Mouse (Mus musculus): ENCODE results near the gene Cacng2. TPM values are rescaled to one million over a fixed set of nuclear protein-coding genes. Genes with fewer than 3 reads are reported as not detected.
A peak's percentile ranks its signal among the peaks of the same experiment; 100 is the strongest.
"Not testable (repeated sequence)": the region's sequence is repeated elsewhere in the genome, so short reads cannot be mapped to it uniquely, and the experiment has no call there.

Cacng2 gene
- polyA plus RNA-seq, 1 experiment from 2014 or later = not detected

DNA sequence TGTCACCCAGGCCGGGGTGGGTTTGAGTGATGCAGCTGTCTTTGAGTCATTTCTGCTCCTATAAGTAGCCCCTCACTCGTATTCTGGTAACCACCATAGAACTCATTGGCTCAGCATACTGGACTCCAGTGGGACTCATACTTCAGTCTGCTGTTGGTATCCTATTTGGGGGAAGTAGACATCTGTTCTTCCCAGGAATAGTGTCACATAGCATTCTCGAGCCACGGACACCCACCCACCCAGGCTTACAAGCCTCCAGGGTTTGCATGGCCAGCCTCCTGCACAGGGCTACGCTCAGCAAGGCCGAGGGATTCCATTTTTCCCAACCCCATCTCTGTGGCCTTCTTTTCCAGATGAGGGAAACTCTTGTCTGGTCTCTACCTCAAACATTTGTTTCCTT lies 93.3 kb downstream of the Cacng2 start:
- no peak for DNase-seq (ENCODE audit: low spot score)

DNA sequence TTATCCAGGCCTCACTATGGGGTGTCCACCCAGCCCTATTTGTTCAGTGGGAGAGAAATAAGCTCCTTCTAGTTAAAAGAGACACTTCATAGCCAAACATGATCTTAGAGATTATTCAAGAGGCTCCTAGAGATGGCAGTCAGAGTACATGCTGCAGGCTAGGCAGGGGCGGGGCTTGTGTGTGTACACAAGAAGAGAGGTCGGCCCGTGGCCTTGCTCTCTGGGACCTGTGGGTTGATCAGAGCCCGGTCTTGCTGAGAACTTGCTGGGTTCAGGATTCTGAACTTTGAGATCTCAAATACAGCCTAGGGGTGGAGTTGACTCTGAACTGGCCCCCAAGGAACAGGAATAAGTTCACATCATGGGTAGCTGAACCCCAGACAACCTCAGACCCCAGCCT lies 95.6 kb downstream of the Cacng2 start:
- DNase-seq (ENCODE audit: low spot score) = no peak

DNA sequence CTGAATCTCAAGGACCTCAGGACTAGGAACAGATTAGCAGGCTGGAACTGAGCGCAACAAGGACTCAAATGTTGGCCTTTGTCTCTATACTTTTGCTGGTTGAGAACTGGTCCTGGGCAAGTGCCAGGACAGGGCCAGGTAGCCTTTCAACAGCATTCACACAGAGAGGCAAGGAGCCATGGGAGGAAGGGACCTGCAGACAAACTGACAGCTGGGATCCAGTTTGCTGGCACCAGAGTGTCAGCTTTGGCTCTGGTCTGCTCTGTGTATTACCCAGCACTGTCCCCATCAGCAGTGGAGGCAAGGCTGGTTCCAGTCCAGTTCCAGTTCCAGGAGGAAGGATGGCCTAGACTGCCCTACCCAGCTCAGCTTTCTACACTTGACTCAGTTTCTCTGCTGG lies 105.8 kb downstream of the Cacng2 start:
- DNase-seq (ENCODE audit: low spot score) = no peak

DNA sequence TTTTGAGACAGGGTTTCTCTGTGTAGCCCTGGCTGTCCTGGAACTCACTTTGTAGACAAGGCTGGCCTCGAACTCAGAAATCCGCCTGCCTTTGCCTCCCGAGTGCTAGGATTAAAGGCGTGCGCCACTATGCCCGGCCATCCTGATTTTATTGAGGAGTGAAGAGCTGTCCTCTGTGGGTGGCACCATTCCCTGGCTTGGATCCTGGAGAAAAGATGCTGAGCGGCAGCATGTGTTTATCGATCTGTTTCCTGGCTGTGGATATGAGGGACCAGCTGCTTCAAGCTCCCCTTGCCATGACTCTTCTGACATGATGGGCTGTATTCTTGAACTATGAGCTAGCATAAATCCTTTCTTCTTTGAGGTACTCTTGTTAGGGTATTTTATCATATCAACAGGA lies 111.6 kb downstream of the Cacng2 start:
- DNase-seq (ENCODE audit: low spot score) = not testable (repeated sequence)

DNA sequence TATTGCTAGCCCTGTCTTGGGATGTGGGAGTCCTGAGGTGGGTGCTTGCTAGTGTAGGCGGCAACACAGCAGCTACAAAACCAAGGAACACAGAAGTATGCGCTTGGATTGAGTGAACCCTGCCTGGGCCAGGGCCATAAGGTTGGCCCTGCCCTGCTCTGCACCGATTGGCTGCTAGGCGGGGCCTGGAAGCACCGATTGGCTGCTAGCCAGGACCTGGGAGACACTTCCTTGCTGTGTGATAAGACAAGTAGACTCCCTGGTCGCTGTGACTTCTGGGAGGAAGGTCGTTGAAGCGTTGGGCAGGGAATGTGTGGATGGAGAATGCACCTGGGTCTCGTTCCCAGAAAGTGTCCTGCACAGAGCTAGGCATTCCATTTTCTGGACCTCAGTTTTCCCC lies 115.9 kb downstream of the Cacng2 start:
- no peak for DNase-seq (ENCODE audit: low spot score)

DNA sequence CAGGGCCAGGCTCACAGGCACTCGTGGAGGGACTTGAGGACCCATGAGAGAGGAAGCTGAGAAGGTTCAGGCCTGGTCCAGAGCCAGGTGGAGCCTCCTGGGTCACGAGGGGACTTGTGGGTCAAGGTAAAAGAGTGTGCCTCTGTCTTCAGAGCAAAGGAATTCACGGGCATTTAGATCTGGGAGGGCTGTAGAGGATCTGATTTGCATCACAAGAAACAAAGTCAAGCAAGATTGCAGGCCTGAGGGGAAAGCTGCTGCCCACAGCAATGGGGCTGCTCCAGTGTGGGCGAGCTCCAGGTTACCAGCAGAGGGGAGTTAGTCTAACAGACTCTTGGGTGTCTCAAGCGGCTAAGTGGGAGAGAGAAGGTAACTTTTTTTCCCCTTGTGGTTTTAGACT lies 118.4 kb downstream of the Cacng2 start:
- no peak for DNase-seq (ENCODE audit: low spot score)

DNA sequence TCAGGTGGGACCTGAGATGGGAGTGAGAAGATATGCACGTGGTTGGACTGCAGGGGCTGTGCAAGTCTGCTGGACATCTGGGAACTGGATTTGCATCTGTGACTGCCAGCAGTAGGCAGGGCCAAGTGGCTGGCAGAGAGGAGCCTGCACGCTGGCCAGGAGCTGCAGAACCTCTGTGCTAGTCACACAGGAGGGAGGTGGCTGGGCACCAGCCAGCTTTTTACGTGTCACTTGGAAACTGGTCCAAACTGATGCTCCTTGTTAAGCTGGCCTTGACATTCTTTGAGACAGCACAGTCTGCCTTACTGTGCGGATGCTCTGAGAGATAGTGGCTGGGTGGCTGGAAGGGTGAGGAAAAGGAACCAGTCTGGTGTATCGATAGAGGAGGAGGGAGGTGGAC lies 131.3 kb downstream of the Cacng2 start:
- no peak for DNase-seq (ENCODE audit: low spot score)

DNA sequence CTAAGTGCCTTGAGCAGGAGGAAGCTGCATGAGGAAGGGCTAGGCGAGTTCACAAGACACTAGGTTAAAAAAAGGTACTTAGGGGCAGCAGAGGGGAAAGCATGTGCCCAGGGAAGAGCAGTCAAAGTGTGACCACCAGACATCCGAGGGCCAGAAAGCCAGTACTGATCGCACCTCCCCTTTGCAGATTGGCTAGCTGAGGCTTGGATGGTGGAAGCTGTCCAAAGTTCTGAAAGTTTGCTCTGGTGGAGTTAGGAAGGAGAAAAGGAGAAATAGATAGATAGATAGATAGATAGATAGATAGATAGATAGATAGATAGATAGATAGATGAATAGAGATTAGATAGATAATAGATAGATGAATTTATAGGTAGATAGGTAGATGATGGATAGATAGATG lies 136.4 kb downstream of the Cacng2 start:
- DNase-seq (ENCODE audit: low spot score) = no peak

DNA sequence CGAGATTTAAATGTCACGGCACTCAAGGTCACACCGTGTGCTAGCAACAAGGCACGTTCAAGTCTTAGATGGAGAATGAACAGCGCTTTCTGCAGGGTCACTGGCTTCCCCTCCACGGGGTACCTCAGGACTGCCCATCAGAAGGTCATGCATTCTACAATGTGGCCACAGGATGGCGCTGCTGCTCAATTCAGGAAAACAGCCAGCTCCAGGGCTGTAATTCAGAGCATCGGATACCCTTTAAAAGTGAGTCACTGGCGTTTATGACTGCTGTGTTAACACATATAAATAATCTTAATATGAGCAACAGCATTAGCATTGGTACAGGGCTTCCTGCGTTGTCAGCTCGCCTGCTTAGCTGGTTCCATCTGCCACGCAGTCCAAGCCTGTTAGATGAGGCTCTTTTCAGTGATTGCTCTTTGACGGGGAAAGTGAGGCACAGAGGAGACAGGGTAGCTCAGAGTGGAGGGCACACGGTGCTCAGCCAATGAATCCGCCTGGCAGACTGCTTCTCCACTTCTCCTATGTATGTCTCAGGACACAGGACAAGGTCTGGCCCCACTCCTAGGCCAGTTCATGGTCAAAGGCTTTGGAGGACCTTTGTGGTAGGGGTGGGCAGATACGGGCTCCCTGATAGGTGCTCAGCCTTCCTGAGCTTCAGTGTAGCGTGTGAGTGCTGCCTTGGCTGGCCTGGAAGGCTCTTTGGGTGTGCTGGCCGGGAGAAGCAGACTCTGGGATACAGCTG lies 137.5 kb downstream of the Cacng2 start:
- DNase-seq (ENCODE audit: low spot score) = peak; percentile 49

DNA sequence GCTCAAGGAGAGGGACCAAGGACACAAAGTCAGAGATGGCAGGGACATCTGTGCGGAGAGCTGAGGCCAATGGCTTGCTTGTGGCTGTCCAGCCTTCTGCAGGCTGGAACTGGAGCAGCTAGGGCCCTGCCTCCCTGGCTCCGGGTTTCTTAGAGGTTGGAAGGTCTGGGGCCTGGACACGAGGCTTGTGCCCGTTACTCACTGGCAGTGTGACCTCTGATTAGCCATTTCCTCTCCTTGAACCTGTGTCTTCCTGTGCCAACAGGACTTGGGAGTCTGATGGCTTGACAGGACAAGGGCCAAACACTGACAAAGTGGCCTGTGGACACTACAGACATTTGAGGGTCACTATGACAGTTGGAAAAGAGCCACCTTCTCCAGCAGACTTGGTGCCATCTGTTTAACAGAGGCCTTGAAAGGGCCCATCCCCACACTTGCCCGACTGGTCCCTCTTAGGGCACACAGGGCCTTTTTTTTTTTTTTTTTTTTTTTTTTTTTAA lies 138.6 kb downstream of the Cacng2 start:
- no peak for DNase-seq (ENCODE audit: low spot score)

DNA sequence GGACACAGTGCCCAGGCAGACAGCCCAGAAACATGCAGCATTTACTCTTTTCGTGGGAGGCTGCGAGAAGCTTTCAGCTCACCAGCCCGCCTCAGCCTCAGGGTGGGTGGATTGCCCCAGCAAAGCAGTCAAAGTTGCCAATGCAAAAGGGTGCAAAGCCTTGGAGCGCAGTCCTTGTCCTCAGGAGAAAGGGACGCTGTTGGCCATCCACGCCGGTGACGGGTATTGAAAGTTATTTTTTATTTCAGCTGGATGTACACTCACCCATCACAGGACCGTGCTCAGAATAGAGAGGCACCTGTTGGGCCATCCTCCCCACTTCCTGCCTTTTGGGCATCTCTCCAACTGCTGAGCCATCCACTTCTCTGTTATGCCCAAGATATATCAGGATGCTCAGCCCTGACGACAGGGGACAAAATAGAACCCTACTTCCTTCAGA lies 140.4 kb downstream of the Cacng2 start:
- DNase-seq (ENCODE audit: low spot score) = no peak

DNA sequence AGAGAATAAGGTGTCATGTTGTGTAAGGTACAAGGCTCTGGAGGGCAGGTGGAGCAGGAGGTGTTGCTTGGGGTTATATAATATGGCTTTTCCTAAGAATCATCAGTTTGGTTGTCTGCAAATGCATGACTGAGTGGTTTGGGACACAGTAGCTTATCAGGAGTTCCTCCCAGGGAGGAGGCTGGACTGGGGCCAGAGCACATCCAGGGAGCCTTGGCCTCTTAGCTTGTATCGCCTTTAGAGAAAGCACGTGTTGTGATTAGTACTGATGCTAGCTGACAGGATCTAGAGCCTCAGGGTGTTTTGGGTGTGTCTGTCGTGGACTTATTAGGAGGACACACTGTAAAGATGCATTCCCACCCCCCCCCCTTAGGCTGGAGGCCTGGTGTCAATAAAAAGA lies 142.2 kb downstream of the Cacng2 start:
- no peak for DNase-seq (ENCODE audit: low spot score)

DNA sequence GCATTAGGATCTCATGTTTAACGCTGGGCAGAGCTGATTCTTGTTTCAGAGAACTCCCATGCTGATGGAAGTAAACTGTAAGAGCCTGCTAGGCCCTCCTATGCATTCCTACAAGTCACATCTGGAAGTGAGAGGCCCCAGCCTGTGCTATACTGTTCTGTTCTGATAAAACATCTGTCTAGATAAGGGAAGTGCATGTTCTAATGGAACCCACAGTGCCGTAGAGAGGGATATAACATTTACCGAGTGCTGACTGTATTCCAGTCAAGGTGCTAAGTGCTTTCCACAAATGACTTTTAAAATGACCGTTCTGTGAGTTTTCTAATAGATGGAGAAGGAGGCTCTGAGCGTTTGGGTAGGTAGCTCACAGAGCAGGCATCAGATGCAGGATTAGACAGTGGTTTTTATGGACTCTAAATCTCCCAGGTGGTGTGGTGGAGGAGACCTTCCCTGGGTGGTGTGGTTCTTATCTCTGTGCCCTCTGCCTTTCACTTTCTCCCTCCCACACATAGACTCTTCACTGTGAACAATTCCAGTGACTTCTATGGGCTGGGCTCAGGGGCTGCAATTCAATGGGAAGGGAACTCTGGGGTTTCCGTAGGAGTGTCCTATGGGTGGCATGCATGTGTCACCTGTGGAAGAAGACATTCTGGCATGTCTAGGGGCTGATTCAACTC lies 145.5 kb downstream of the Cacng2 start:
- DNase-seq (ENCODE audit: low spot score) = no peak

DNA sequence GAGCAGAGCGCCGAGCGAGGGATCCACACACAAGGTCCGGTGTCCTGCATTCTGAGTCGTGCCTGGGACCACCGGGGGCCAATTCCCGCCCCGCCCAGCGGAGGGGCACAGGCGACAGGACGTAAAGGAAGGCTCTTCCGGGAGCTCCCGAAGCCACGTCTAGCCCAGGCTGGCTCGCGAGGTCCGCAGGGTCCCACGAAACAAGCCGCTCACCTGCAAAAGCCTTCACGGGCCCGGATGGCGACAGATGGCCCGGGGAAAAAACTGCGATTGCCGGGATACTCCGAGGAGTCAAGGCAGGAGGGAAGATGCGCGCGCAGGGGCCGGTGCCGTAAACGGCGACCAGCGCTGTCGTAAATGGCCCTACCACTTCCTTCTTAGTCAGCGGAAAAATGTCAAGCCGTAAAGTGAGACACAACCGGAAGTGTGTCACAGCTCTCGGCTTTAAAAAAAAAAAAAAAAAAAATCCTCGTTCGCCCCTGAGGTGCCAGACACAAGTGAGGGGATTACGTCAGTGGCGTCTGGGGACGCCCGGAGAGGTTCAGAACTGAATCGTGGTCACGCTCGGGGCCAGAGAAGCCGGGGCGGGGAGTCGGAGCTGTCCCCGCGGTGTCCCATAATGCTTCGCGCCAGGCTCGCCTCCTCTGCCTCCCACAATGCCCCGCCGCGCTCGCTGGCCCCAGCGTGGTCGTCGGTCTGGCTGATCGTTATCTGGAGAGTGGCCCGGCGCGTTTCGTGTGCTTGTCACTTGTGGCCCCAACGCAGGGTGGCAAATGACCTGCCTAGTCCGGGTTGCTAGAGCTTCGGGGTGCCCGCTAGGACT lies 149.1 kb downstream of the Cacng2 start, which contains the start of gene Eif3d:
Gene Eif3d (minus strand): TSS at position 344 of the 823 bp plus-strand sequence.
- DNase-seq (ENCODE audit: low spot score) = peak; percentile 93

DNA sequence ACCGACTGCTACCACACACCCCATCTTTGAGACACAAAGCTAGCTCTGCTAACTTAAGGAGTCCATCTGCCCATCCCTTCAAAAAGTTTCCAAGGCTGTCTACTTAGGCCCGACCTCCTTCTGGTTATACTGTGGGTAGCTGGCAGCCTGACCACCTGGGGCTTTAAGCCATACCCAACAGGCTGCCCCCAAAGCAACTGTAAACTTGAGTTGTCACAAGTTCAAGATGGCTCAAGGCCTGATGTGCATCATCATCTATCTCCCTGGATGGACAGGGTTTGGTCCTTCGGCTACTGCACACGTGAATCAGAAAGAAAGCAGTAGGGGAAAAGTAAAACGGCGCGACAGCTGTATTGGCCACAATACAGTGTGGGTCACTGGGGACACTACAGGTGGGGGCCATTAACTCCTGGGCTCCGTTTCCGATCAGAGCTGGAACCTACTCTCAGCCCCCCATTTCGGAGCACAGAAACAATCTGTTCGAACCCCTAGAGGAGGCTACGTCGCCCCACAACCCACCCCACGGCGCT lies 149.8 kb downstream of the Cacng2 start:
- no peak for DNase-seq (ENCODE audit: low spot score)

DNA sequence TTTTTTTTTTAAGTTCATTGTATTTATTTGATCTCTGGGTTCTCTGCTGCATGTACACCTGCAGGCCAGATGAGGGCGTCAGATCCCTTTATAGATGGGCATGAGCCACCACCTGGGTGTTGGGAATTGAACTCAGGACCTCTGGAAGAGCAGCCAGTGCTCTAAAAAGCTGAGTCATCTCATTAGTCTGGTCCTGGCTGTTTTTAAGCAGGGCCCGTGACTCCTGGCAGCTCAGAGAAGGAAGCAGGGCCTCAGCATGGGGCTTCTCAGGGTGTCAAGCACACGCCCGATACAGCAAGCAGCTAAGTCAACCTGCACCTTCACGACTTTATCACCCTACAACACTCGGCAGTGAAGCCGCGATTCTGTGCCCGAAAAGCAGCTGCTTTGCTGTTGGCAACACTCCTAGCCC lies 154.7 kb downstream of the Cacng2 start:
- DNase-seq (ENCODE audit: low spot score) = no peak

DNA sequence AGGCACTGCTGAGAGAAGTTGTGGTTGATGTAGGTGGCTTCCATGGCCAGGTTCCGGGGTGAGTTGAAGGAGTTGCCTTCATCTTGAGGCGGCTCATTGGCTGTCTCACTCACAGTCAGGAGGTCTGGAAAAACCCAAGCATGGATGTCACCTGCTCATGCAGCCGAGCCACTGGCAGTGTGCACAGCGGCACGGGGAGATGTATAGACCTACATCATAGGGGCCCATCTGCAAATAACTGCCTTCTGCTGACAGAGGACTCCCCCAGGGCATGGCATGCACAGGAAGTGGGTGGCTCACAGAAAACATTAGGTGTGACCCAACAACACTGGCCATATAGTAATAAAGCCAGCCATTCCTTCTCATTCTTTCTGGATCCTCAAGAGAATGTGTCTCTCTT lies 157.4 kb downstream of the Cacng2 start:
- DNase-seq (ENCODE audit: low spot score) = no peak

DNA sequence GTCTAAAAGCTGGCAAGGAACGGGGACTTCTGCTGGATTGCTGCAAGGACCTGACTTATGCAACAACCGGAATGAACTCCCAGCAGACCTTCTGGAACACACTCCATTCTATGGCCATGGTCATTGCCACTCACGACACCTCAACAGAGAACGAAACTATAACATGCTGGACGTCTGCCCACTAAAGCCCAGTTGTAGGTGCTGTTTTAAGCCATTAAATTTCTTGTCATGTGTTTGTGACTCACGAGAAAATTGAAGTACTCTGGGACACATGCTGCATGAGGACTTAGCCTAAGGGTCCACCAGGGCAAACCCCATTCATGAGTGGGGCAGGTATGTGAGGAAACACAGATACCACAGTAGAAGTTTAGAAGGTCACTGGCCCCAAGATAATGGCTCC lies 159.1 kb downstream of the Cacng2 start:
- DNase-seq (ENCODE audit: low spot score) = no peak

DNA sequence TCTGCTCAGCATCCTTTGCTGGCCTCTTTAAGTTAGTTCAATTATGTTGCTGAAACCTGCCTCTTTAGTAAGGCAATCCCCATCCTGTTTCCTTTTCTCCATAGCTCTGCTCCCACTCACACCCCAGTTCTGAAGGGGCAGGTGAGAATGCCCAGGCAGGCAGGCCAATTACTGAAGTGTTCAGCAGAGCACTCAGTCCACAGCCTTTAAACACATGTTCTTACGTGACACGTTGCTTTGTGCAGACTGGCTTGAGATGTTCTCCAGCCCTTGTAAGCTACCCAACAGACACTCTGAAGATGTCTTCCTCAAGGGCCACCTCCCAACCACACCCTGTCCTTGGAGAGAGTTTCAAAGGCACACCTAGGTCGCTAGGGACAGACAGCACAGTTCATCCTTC lies 161.8 kb downstream of the Cacng2 start:
- DNase-seq (ENCODE audit: low spot score) = no peak

DNA sequence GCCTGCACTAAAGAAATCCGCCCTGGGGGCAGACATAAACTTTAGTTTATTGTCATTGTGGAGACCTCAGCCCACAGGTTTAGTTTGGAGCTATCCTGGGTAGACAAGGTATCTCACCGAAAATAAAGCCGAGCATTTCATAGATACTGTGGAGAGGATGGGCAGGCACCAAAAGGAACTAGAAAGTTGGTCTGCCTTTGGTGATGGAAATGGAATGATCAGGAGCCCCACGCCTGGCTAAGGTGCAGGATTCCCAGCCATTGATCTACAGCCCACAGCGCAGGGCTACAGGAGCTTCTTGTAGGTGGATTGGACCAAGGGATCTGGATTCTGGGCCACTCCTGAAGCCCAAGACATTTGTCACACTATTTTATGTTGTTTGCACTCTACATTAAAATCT lies 162.2 kb downstream of the Cacng2 start:
- no peak for DNase-seq (ENCODE audit: low spot score)

DNA sequence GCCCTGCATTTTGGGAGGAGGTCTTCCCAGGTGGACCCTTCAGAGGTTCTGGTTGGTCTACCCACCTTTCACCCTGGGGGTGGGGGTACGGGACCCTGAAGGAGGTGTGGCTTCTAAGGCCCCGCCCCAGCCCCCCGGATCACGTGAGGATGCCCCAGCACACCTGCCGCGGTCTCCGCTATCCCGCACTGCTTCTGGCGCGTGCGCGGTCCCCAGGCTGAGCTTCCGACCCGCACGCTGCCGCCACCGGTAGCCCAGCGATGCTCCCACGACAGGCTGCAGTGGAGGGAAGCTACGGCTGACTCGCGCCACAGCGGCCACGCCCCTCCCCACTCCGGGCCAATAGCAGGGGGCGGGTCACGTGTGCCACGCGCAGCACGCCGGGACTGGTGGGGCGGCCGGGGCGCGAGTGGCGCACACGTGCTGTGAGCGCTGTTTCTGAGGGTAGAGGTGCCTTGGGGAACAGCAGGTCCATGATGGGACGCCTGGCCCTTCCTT lies 163.4 kb downstream of the Cacng2 start, which contains the start of gene Foxred2:
Gene Foxred2 (minus strand): TSS at position 319 of the 498 bp plus-strand sequence.
- DNase-seq (ENCODE audit: low spot score) = peak; percentile 91

All from thymus, postnatal 0 days (tissue).